Mouse (Mus musculus) heart, postnatal 0 days (tissue): Measurements from ENCODE around the gene Atp2b4. TPM values are rescaled to one million over a fixed set of nuclear protein-coding genes. Genes with fewer than 3 reads are reported as not detected.
"Not testable (repeated sequence)": the region's sequence is repeated elsewhere in the genome, so short reads cannot be mapped to it uniquely, and the experiment has no call there.

Experiments
- ATAC-seq: fragments of 200-750 bp; cut with Nextera tagmentation; 2 replicates; pipeline ENCODE4 v1.8.0; 2017; ENCODE audit warnings: low read depth, moderate number of reproducible peaks, moderate library complexity; ENCODE audit not compliant: insufficient read depth
- DNase-seq: peaks from one replicate; pipeline ENCODE4 v3.0.0-alpha.2; 2016; ENCODE audit warnings: low spot score
- H3K27ac ChIP-seq: fragments of 300-500 bp; sonication (generic); 2 replicates; pipeline ENCODE4 v1.5.1; 2014; ENCODE audit warnings: low read depth, mild to moderate bottlenecking
- H3K27me3 ChIP-seq: fragments of 300-500 bp; sonication (generic); 2 replicates; pipeline ENCODE4 v1.6.1; 2014; ENCODE audit warnings: low read length, mixed read lengths; ENCODE audit not compliant: control insufficient read depth, insufficient read depth
- H3K36me3 ChIP-seq: fragments of 300-500 bp; sonication (generic); replicated peaks from 2 replicates; pipeline ENCODE4 v1.6.1; 2014; ENCODE audit warnings: low read length, mixed read lengths; ENCODE audit not compliant: control insufficient read depth, insufficient read depth
- H3K4me1 ChIP-seq: fragments of 300-500 bp; sonication (generic); 2 replicates; pipeline ENCODE4 v1.6.1; 2014; ENCODE audit warnings: antibody characterized with exemption; ENCODE audit not compliant: control insufficient read depth, insufficient read depth
- H3K4me2 ChIP-seq: fragments of 300-500 bp; sonication (generic); 2 replicates; pipeline ENCODE4 v1.6.1; 2014; ENCODE audit warnings: low read depth, mild to moderate bottlenecking, low read length, moderate library complexity
- H3K4me3 ChIP-seq: fragments of 300-500 bp; sonication (generic); 2 replicates; pipeline ENCODE4 v1.5.1; 2014; ENCODE audit warnings: low read depth, low read length
- H3K9ac ChIP-seq: fragments of 300-500 bp; sonication (generic); replicated peaks from 2 replicates; pipeline ENCODE4 v1.6.1; 2014; ENCODE audit warnings: low read depth, low read length, mixed read lengths
- H3K9me3 ChIP-seq: fragments of 300-500 bp; sonication (generic); replicated peaks from 2 replicates; pipeline ENCODE4 v1.6.1; 2016; ENCODE audit warnings: low read length; ENCODE audit not compliant: control insufficient read depth
- CTCF ChIP-seq: IDR thresholded peaks from 2 replicates; pipeline ENCODE4 v1.5.1; 2016; ENCODE audit warnings: antibody characterized with exemption, control low read depth, low read depth
- EP300 ChIP-seq: IDR thresholded peaks from 2 replicates; pipeline ENCODE4 v1.6.1; 2016; ENCODE audit warnings: antibody characterized with exemption, low read depth
- WGBS: fragments of 180-500 bp; shearing (Covaris S2); extraction: QIAGEN DNeasy Blood & Tissue Kit; methylation state at CpG from one replicate; pipeline ENCODE4 v1.1.7; 2014; 5-methylcytosine and 5-hydroxymethylcytosine counted together
- polyA plus RNA-seq: library from polyadenylated mRNA; unstranded; fragments of >200 nt; fragmentation: Nextera tagmentation; extraction: Ambion mirVana; gene quantifications from 2 replicates; pipeline ENCODE4 v1.2.1, GENCODE M21; 2015
- total RNA-seq: library from RNA; depleted of rRNA; stranded (reverse); fragments of >200 nt; gene quantifications from 2 replicates; pipeline ENCODE4 v1.2.3, GENCODE M21; 2014; ENCODE audit warnings: low replicate concordance

The Atp2b4 gene
- total and polyA plus RNA-seq, 2 experiments from 2014 or later, result 5.0 to 34.5 TPM

DNA sequence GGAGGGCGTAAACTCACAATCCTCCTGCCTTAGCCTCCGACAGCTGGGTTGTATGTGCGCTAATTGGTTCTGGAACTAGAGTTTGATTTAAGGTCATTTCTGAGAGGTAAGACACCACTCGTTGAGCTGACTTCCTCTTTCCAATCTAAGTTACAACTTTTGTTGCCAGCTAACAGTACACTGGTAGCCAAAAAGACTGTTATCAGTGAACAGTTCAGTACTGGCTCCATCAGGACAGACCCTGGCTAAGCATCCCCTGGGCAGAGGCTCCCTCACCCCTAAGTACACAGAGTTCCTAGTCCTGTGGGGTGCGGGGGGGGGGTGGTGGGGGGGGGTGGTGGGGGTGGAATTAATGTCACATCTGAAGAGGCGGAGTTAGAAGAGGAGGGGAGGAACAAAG lies 89.9 kb downstream of the Atp2b4 start:
- ATAC-seq, result no peak
- Histone ChIP-seq H3K9ac (no peak overlapping the region), H3K9me3 (no peaks in the 10 kb centered on the region), H3K27me3 (no peaks in the 10 kb centered on the region), H3K4me2 (no peak overlapping the region), H3K36me3 (peaks cover 31% of the 10 kb centered on the region), H3K4me3 (no peak overlapping the region), H3K27ac (no peak overlapping the region), H3K4me1 (no peaks in the 10 kb centered on the region)
- 70% methylated on average over 6 of the region's 6 CpGs for WGBS
- TF ChIP-seq EP300 (no peak), CTCF (no peak)
- DNase-seq, result no peak

DNA sequence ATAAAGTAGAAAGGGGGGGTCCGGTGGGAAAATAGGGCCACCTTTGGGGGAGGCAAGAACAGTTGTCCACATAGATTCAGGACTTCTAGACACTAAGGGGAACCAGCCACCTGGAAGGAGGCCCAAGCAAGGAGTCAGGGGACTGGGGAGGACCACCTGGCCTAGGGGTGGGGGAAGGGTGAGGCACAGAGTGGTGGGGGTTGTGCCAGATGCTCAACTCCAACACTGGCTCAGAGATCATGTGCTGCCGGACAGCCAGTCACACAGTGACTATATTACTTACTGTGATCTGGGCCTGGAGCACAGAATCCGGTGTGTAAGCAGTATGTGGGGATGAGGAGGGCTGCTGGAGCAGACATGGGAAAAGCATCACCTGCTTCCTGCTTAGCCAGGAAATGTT lies 91.5 kb downstream of the Atp2b4 start:
- no peak overlapping the region for H3K4me2 ChIP-seq
- TF ChIP-seq EP300 (no peak), CTCF (no peak)
- no peak overlapping the region for H3K4me3 ChIP-seq
- H3K27ac ChIP-seq, result no peak overlapping the region
- no peak for DNase-seq
- no peaks in the 10 kb centered on the region for H3K9me3 ChIP-seq
- WGBS, result 74% methylated on average over 3 of the region's 3 CpGs
- no peak for ATAC-seq
- no peak overlapping the region for H3K9ac ChIP-seq
- H3K36me3 ChIP-seq, result peaks cover 31% of the 10 kb centered on the region
- H3K27me3 ChIP-seq, result no peaks in the 10 kb centered on the region
- H3K4me1 ChIP-seq, result no peaks in the 10 kb centered on the region

DNA sequence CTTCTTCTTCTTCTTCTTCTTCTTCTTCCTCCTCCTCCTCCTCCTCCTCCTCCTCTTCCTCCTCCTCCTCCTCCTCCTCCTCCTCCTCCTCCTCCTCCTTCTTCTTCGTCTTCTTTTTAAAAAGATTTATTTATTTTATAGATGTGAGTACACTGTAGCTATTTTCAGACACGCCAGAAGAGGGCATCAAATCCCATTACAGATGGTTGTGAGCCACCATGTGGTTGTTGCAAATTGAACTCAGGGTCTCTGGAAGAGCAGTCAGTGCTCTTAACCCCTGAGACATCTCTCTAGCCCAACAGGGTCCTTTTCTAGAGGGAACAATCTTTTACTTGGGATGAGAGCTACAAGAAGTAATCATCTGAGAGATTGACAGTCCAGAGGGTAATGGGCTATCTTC lies 99.0 kb downstream of the Atp2b4 start:
- not testable (repeated sequence) for H3K9me3 ChIP-seq, H3K4me1 ChIP-seq, H3K27me3 ChIP-seq, H3K9ac ChIP-seq, H3K4me2 ChIP-seq, ATAC-seq, DNase-seq, H3K27ac ChIP-seq, H3K36me3 ChIP-seq, H3K4me3 ChIP-seq
- peak; percentile 35 for TF ChIP-seq CTCF
- WGBS, result 28% methylated on average over 1 of the region's 2 CpGs

DNA sequence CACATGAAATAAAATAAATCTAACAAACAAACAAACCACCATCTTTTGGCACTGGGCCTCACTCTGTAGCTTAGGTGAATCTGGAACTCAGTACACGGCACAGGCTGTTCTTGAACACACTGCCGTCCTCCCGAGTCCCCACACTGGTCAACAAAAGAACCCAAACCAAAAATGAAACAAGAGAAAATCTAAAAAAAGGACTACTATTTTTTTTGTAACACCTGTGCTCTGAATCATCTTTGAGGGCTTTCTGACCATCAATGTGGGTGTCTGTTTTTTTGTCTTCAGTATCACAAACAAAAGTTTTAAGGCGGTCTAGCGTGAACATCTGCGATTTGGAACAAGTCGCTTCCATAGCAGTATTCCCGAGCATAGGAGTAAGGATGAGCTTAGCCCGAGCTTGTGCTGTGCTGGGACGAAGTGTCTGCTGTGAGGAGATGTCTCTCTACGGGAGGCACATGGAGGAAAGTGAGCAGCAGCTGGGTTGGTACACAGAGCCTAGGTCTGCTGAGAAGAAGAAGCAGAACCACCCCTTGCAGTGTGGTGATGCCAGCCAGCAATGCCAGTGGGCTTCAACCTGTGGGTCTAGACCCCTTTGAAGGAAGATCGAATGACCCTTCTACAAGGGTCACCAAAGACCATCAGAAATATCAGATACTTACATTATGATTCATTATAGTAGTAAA lies 102.8 kb downstream of the Atp2b4 start:
- no peak for TF ChIP-seq CTCF
- no peak for TF ChIP-seq EP300
- 95% methylated on average over 12 of the region's 12 CpGs for WGBS
- H3K36me3 ChIP-seq, result no peaks in the 10 kb centered on the region
- no peak overlapping the region for H3K9ac ChIP-seq
- DNase-seq (no peak), ATAC-seq (no peak)
- no peak overlapping the region for H3K4me2 ChIP-seq
- H3K27me3 ChIP-seq, result no peaks in the 10 kb centered on the region
- peaks cover 29% of the 10 kb centered on the region for H3K4me1 ChIP-seq
- no peak overlapping the region for H3K27ac ChIP-seq
- H3K4me3 ChIP-seq, result no peak overlapping the region
- no peaks in the 10 kb centered on the region for H3K9me3 ChIP-seq

DNA sequence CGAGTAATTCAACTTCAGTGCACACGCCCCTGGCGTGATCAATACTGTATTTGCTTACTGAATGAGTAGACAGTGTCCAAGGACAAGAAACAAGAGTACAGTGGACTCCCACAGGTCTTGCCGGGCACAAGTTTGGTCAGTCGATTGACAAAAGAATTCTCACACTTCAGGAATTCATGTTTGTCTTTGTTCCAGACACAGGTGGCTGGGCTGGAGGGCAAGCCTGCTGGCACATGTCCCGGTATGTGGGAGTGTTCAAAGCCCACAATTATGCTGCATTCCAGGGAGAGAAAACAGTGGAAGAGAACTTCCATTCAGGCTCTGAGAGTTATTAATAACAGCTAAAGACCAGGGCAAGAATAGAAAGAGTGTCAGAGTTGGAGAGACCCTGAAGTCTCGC lies 104.9 kb downstream of the Atp2b4 start:
- no peak for TF ChIP-seq CTCF
- TF ChIP-seq EP300, result no peak
- peak; percentile 83 for DNase-seq
- H3K4me3 ChIP-seq, result no peak overlapping the region
- H3K27ac ChIP-seq, result peak overlapping the region; percentile 83
- no peaks in the 10 kb centered on the region for H3K27me3 ChIP-seq
- WGBS, result 15% methylated on average over 7 of the region's 7 CpGs
- no peaks in the 10 kb centered on the region for H3K9me3 ChIP-seq
- no peak overlapping the region for H3K9ac ChIP-seq
- peaks cover 29% of the 10 kb centered on the region for H3K4me1 ChIP-seq
- peak overlapping the region; percentile 12; the same call in 1 of the 2 replicates for H3K4me2 ChIP-seq
- ATAC-seq, result peak; percentile 81
- H3K36me3 ChIP-seq, result no peaks in the 10 kb centered on the region

DNA sequence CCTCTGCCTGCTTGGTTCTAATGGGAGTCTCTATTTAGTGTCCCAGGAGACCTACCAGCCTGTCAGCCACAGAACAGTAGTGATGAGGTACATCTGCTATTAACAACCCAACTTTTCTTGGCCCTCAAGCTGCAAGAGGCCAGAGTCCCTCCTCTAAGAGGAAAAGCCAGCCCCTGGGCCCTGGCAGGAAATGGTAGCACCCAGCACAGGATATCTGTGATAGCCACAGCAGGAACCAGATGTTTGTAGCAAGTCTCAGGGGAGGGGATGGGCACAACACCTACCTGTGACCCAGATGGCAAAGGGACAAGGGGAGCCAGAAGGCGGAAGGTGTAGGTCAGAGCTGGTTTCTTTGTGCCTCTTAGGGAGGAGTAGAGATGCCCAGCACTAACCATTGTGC lies 106.0 kb downstream of the Atp2b4 start:
- DNase-seq, result no peak
- peak; percentile 32 for ATAC-seq
- H3K4me2 ChIP-seq, result no peak overlapping the region
- H3K36me3 ChIP-seq, result no peaks in the 10 kb centered on the region
- no peak overlapping the region for H3K9ac ChIP-seq
- peak overlapping the region; percentile 83 for H3K27ac ChIP-seq
- peaks cover 29% of the 10 kb centered on the region for H3K4me1 ChIP-seq
- H3K9me3 ChIP-seq, result no peaks in the 10 kb centered on the region
- TF ChIP-seq EP300 (no peak), CTCF (no peak)
- WGBS, result 94% methylated on average over 1 of the region's 1 CpGs
- H3K4me3 ChIP-seq, result no peak overlapping the region
- H3K27me3 ChIP-seq, result no peaks in the 10 kb centered on the region
